Mouse (Mus musculus): ENCODE results near the gene Naxe. TPM values are rescaled to one million over a fixed set of nuclear protein-coding genes. Genes with fewer than 3 reads are reported as not detected.

Naxe gene
- polyA plus RNA-seq, 1 experiment from 2014 or later = 166 TPM

Other genes with a start within 250 kb of the Naxe start
- gene Pear1, start 234.2 kb downstream of the Naxe start, polyA plus RNA-seq (2015; fragmentation: Nextera tagmentation; extraction: Ambion mirVana) = 6.6 and 6.7 TPM in 2 replicates
- gene Sh2d2a, start 211.7 kb downstream of the Naxe start, polyA plus RNA-seq (2015; fragmentation: Nextera tagmentation; extraction: Ambion mirVana) = not detected in 2 replicates
- 15.3 and 16.3 TPM in 2 replicates for gene Prcc, start 172.9 kb downstream of the Naxe start, polyA plus RNA-seq (2015; fragmentation: Nextera tagmentation; extraction: Ambion mirVana)
- 144 and 154 TPM in 2 replicates for gene Hdgf, start 152.2 kb downstream of the Naxe start, polyA plus RNA-seq (2015; fragmentation: Nextera tagmentation; extraction: Ambion mirVana)
- 47.8 and 51.6 TPM in 2 replicates for gene Mrpl24, start 139.0 kb downstream of the Naxe start, polyA plus RNA-seq (2015; fragmentation: Nextera tagmentation; extraction: Ambion mirVana)
- gene Isg20l2, start 128.2 kb downstream of the Naxe start, polyA plus RNA-seq (2015; fragmentation: Nextera tagmentation; extraction: Ambion mirVana) = 24.9 and 28.6 TPM in 2 replicates
- gene Rrnad1, start 127.8 kb downstream of the Naxe start, polyA plus RNA-seq (2015; fragmentation: Nextera tagmentation; extraction: Ambion mirVana) = 20.5 and 23.2 TPM in 2 replicates
- gene Crabp2, start 109.8 kb downstream of the Naxe start, polyA plus RNA-seq (2015; fragmentation: Nextera tagmentation; extraction: Ambion mirVana) = 42.5 and 44.4 TPM in 2 replicates
- gene Nes, start 87.4 kb downstream of the Naxe start, polyA plus RNA-seq (2015; fragmentation: Nextera tagmentation; extraction: Ambion mirVana) = 14.1 and 21.8 TPM in 2 replicates
- gene Bcan, start 58.3 kb downstream of the Naxe start, polyA plus RNA-seq (2015; fragmentation: Nextera tagmentation; extraction: Ambion mirVana) = 51.5 and 96.9 TPM in 2 replicates
- gene Hapln2, start 30.9 kb downstream of the Naxe start, polyA plus RNA-seq (2015; fragmentation: Nextera tagmentation; extraction: Ambion mirVana) = 0.37 and 0.74 TPM in 2 replicates
- 30.4 and 35.9 TPM in 2 replicates for gene Gpatch4, start 15.4 kb downstream of the Naxe start, polyA plus RNA-seq (2015; fragmentation: Nextera tagmentation; extraction: Ambion mirVana)
- gene Ttc24, start 19.8 kb upstream of the Naxe start, polyA plus RNA-seq (2015; fragmentation: Nextera tagmentation; extraction: Ambion mirVana) = not detected in 2 replicates
- 1.8 and 2.3 TPM in 2 replicates for gene Iqgap3, start 23.5 kb upstream of the Naxe start, polyA plus RNA-seq (2015; fragmentation: Nextera tagmentation; extraction: Ambion mirVana)
- gene Mef2d, start 83.9 kb upstream of the Naxe start, polyA plus RNA-seq (2015; fragmentation: Nextera tagmentation; extraction: Ambion mirVana) = 21.6 and 22.5 TPM in 2 replicates
- gene Rhbg, start 196.2 kb upstream of the Naxe start, polyA plus RNA-seq (2015; fragmentation: Nextera tagmentation; extraction: Ambion mirVana) = 0.18 and 0.21 TPM in 2 replicates
- 0.16 TPM in 1 of 2 replicates, not detected in the other for gene Gm38392, start 228.7 kb upstream of the Naxe start, polyA plus RNA-seq (2015; fragmentation: Nextera tagmentation; extraction: Ambion mirVana)
- 7.3 and 7.5 TPM in 2 replicates for gene Tsacc, start 238.5 kb upstream of the Naxe start, polyA plus RNA-seq (2015; fragmentation: Nextera tagmentation; extraction: Ambion mirVana)
- gene Cct3, start 238.6 kb upstream of the Naxe start, polyA plus RNA-seq (2015; fragmentation: Nextera tagmentation; extraction: Ambion mirVana) = 419 and 444 TPM in 2 replicates

All from midbrain, embryonic 16.5 days (tissue).